Mouse (Mus musculus) B cell, adult 67 days (primary cell): ENCODE measurements around the gene Mta1. TPM values are rescaled to one million over a fixed set of nuclear protein-coding genes. Genes with fewer than 3 reads are reported as not detected.

ENCODE experiments used
- total RNA-seq, 2 experiments: library from RNA; stranded (reverse); gene quantifications; 4 replicates each; pipeline ENCODE4 v1.2.4; 2023

Gene Mta1
- 10 to 100 TPM; 45.3 to 49.7 TPM for total RNA-seq

GRCm38 (mm10) chr12:113097749-113098281 lies at the start of gene Mta1:
Gene Mta1 (plus strand): TSS chr12:113098278.

GRCm38 (mm10) chr12:113074329-113075062 lies 23.6 kb upstream of the Mta1 start, which contains the start of gene Tex22:
Gene Tex22 (plus strand): TSS chr12:113074502.

GRCm38 (mm10) chr12:113139908-113140615 lies 42.0 kb downstream of the Mta1 start, which contains the start of gene Crip2:
Gene Crip2 (plus strand): TSS chr12:113140236.

DNA sequence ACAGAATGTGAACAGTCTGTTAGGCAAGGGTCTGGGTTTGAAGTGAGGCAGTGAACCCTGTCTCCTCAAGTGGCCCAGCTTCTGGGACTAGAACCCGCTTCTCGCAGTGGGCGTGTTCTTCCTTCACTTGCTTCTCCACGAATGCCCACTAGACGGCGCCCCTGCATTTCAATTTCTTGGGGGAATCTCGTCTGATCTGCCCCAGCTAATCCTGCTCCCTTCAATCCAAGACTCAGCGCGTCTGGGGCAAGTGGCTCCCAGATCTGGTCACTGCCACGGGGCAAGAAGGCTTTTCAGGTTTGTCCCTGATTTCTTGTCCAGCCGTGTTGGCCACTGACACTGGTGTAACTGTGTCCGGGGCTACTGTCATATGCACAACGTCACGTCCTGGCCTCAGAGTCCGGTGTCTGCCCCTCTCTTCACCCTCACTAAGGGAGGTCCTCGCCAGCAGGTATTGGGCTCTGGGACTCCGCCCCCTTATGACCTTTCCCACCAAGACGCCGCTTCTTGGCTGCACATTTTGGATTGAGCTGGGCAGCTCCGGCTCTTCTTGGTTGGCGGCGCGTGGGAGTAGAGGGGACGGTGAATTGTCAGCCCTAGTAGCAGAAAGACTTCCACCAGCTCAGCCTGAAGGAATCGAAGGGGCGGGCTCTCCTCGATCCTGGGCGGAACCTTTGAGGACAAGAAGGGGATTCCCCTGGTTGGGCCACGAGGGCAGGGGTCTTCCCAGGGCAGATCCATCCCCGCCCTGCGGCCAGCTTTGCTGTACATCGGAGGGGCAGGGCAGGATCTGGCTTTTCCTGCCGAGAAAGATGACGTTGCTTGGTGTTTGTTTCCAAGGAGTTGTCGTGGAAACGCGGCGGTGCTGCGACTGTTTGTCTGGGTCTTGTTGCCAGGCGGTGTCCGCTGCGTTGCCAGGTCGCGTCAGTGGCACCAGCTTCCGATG lies 48.3 kb downstream of the Mta1 start, which contains the start of gene Crip1:
Gene Crip1, plus strand, starts transcription at position 205 of the 946 bp plus-strand sequence.

DNA sequence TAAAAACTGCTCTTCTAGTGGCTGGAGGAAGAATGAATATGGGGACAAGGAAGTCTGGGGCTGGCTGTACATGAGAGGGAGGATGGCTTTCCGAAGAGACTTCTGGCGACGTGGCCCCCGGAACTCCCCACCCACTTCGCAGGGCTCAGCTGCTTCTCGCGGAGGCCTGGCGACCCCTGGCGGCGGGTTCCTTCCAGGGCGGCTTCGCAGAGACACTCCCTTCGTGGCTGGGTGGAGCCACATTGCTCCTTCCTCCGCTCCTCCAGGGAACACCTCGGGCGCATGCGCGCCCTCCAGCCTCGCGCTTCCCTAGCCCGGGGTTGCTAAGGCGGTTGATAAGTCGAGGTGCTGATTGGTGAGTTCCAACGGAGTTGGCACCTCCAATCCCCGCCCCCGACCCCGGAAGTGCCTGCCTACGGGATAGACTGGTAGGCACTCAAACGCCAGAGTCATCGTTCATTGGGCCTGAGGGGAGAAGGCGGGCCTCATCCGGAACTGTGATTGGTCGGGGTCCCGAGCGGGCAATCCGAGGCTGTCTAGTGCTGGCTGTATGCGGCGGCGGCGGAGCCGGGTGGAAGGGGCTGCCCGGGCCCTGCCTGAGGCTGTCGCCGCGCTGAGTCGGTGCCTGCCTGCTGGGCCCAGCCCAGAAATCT lies 57.9 kb downstream of the Mta1 start, which contains the start of gene Tedc1:
Gene Tedc1, plus strand, starts transcription at position 535 of the 653 bp plus-strand sequence.

GRCm38 (mm10) chr12:113185442-113186291 lies 87.6 kb downstream of the Mta1 start, which contains the start of gene Tmem121:
Gene Tmem121 (plus strand): TSS chr12:113185930.

Other genes with a start within 250 kb of the Mta1 start
- gene Gpr132, start 230.1 kb upstream of the Mta1 start, total RNA-seq: 10 to 100 TPM; 47.5 to 55.4 TPM
- gene Jag2, start 168.5 kb upstream of the Mta1 start, total RNA-seq: 1 to 10 TPM in 1 of 2 experiments, under 1 TPM in 1; 0.77 to 3.4 TPM
- gene Nudt14, start 156.2 kb upstream of the Mta1 start, total RNA-seq: 10 to 100 TPM; 13.0 to 14.9 TPM
- gene Btbd6, start 121.8 kb upstream of the Mta1 start, total RNA-seq: 10 to 100 TPM; 13.3 to 14.4 TPM
- gene Brf1, start 97.6 kb upstream of the Mta1 start, total RNA-seq: 100 to 1,000 TPM; 167 to 174 TPM
- 10 to 100 TPM; 33.5 to 35.0 TPM for gene Pacs2, start 83.8 kb upstream of the Mta1 start, total RNA-seq
- not detected for gene Tex22, start 23.8 kb upstream of the Mta1 start, total RNA-seq
- 10 to 100 TPM; 10.9 to 12.5 TPM for gene Crip2, start 42.0 kb downstream of the Mta1 start, total RNA-seq
- 100 to 1,000 TPM; 571 to 649 TPM for gene Crip1, start 48.0 kb downstream of the Mta1 start, total RNA-seq
- 10 to 100 TPM; 18.7 to 22.0 TPM for gene Tedc1, start 58.1 kb downstream of the Mta1 start, total RNA-seq
- 1 to 10 TPM; 4.4 to 5.3 TPM for gene Tmem121, start 87.7 kb downstream of the Mta1 start, total RNA-seq